Mouse (Mus musculus) midbrain, embryonic 13.5 days (tissue): ENCODE data around the gene Ankdd1a. TPM values are rescaled to one million over a fixed set of nuclear protein-coding genes. Genes with fewer than 3 reads are reported as not detected.

Experiments
- polyA plus RNA-seq: library from polyadenylated mRNA; unstranded; fragments of >200 nt; fragmentation: Nextera tagmentation; extraction: Ambion mirVana; gene quantifications from 2 replicates; pipeline ENCODE4 v1.2.1, GENCODE M21; 2015

Gene Ankdd1a
- polyA plus RNA-seq, 1 experiment from 2014 or later = 0.63 TPM

Other genes starting within 250 kb of the Ankdd1a start
- 42.5 and 44.1 TPM in 2 replicates for gene Clpx, start 225.9 kb downstream of the Ankdd1a start, polyA plus RNA-seq
- 7.5 and 7.6 TPM in 2 replicates for gene Pdcd7, start 174.1 kb downstream of the Ankdd1a start, polyA plus RNA-seq
- 1.2 and 2.2 TPM in 2 replicates for gene Ubap1l, start 159.2 kb downstream of the Ankdd1a start, polyA plus RNA-seq
- gene Kbtbd13, start 128.5 kb downstream of the Ankdd1a start, polyA plus RNA-seq = 0.39 and 0.44 TPM in 2 replicates
- gene Rasl12, start 121.7 kb downstream of the Ankdd1a start, polyA plus RNA-seq = 6.2 TPM in 2 replicates
- gene Slc51b, start 97.2 kb downstream of the Ankdd1a start, polyA plus RNA-seq = not detected in 2 replicates
- gene Mtfmt, start 84.4 kb downstream of the Ankdd1a start, polyA plus RNA-seq = 23.4 and 24.6 TPM in 2 replicates
- 138 and 140 TPM in 2 replicates for gene Spg21, start 59.2 kb downstream of the Ankdd1a start, polyA plus RNA-seq
- gene Plekho2, start 59.8 kb upstream of the Ankdd1a start, polyA plus RNA-seq = 5.6 and 5.9 TPM in 2 replicates
- gene Pif1, start 67.0 kb upstream of the Ankdd1a start, polyA plus RNA-seq = 8.4 and 9.7 TPM in 2 replicates
- gene Rbpms2, start 109.5 kb upstream of the Ankdd1a start, polyA plus RNA-seq = 4.5 and 4.9 TPM in 2 replicates
- 333 and 366 TPM in 2 replicates for gene Oaz2, start 147.8 kb upstream of the Ankdd1a start, polyA plus RNA-seq